Mouse (Mus musculus) CH12.LX (cell line): ENCODE results near the gene Clcn1.
A peak's percentile ranks its signal among the peaks of the same experiment; 100 is the strongest.

Source experiments
- MAX ChIP-seq: IDR thresholded peaks from 2 replicates; pipeline ENCODE4 v1.6.1; 2011; ENCODE audit warnings: low read length, improper control_type of control experiment
- MEF2A ChIP-seq: IDR thresholded peaks from 2 replicates; pipeline ENCODE4 v1.6.1; 2014; ENCODE audit warnings: low read depth, mild to moderate bottlenecking, inconsistent platforms, low read length, improper control_type of control experiment, borderline replicate concordance
- TCF12 ChIP-seq: IDR thresholded peaks from 2 replicates; pipeline ENCODE4 v1.6.1; 2014; ENCODE audit warnings: low read depth, mild to moderate bottlenecking, inconsistent platforms, low read length, improper control_type of control experiment
- UBTF ChIP-seq: IDR thresholded peaks from 2 replicates; pipeline ENCODE4 v1.6.1; 2012; ENCODE audit warnings: low read depth, mild to moderate bottlenecking, inconsistent platforms, low read length, improper control_type of control experiment, moderate library complexity
- USF2 ChIP-seq: conservative IDR thresholded peaks from 2 replicates; pipeline ENCODE4 v1.6.1; 2011; ENCODE audit warnings: low read depth, low read length, improper control_type of control experiment
- ZKSCAN1 ChIP-seq: IDR thresholded peaks from 2 replicates; pipeline ENCODE4 v1.6.1; 2012; ENCODE audit warnings: low read depth, inconsistent platforms, low read length, improper control_type of control experiment, borderline replicate concordance
- ZMIZ1 ChIP-seq: IDR thresholded peaks from 2 replicates; pipeline ENCODE4 v1.6.1; 2012; ENCODE audit warnings: low read depth, mild to moderate bottlenecking, inconsistent platforms, low read length, improper control_type of control experiment

- no peak for TF ChIP-seq TCF12
- no peak for TF ChIP-seq ZKSCAN1
- no peak for TF ChIP-seq MEF2A
- TF ChIP-seq ZMIZ1: no peak
- TF ChIP-seq MAX: peak; percentile 54; the same call in 1 of the 2 replicates
- TF ChIP-seq USF2: no peak
- no peak for TF ChIP-seq UBTF
Observed at GRCm38 (mm10) chr6:42349426-42350020, 63.0 kb downstream of the Clcn1 start, which contains the start of gene Zyx.
